Mouse (Mus musculus): ENCODE measurements at regions not wholly inside any gene's neighbourhood (a gene's known extent, or its start where the extent isn't known, plus 50 kb on each side); places are given as distances from the start of the nearest gene placed in this dataset.
A peak's percentile ranks its signal among the peaks of the same experiment; 100 is the strongest.

GRCm38 (mm10) chrX:12340561-12340960, 180.4 kb upstream of the Bcor start:
- ATAC-seq (no peak), DNase-seq (ENCODE audit: low spot score) (no peak)
- no peak for TF ChIP-seq CTCF (IDR thresholded peaks at IDR 0.05; ENCODE audit: low read depth)
- no peaks in the 10 kb centered on the region for H3K27me3 ChIP-seq (ENCODE audit: insufficient read depth, low read length)
- H3K4me2 ChIP-seq (ENCODE audit: low read depth, low read length), result no peak overlapping the region
- 59% methylated on average over 9 of the region's 9 CpGs for WGBS
- H3K4me1 ChIP-seq (ENCODE audit: insufficient read depth, low read length), result no peaks in the 10 kb centered on the region
- no peak overlapping the region for H3K9ac ChIP-seq (replicated peaks; ENCODE audit: low read length)
- no peaks in the 10 kb centered on the region for H3K9me3 ChIP-seq (ENCODE audit: low read length)
- H3K27ac ChIP-seq, result no peak overlapping the region
- H3K36me3 ChIP-seq (ENCODE audit: insufficient read depth, low read length), result no peaks in the 10 kb centered on the region
- H3K4me3 ChIP-seq (ENCODE audit: low read length), result no peak overlapping the region

GRCm38 (mm10) chrX:12341356-12341965, 181.3 kb upstream of the Bcor start:
- H3K4me1 ChIP-seq (ENCODE audit: insufficient read depth, low read length), result no peaks in the 10 kb centered on the region
- H3K4me3 ChIP-seq (ENCODE audit: low read length), result no peak overlapping the region
- no peak overlapping the region for H3K27ac ChIP-seq
- DNase-seq (ENCODE audit: low spot score) (no peak), ATAC-seq (no peak)
- no peaks in the 10 kb centered on the region for H3K9me3 ChIP-seq (ENCODE audit: low read length)
- H3K4me2 ChIP-seq (ENCODE audit: low read depth, low read length), result no peak overlapping the region
- no peak for TF ChIP-seq CTCF (IDR thresholded peaks at IDR 0.05; ENCODE audit: low read depth)
- H3K9ac ChIP-seq (replicated peaks; ENCODE audit: low read length), result no peak overlapping the region
- H3K36me3 ChIP-seq (ENCODE audit: insufficient read depth, low read length), result no peaks in the 10 kb centered on the region
- 73% methylated on average over 5 of the region's 5 CpGs for whole genome bisulfite sequencing
- no peaks in the 10 kb centered on the region for H3K27me3 ChIP-seq (ENCODE audit: insufficient read depth, low read length)

- no peak for TF ChIP-seq CTCF (IDR thresholded peaks at IDR 0.05; ENCODE audit: low read depth)
- Histone ChIP-seq H3K9me3 (ENCODE audit: low read length) (no peaks in the 10 kb centered on the region), H3K4me2 (ENCODE audit: low read depth, low read length) (no peak overlapping the region), H3K4me3 (ENCODE audit: low read length) (no peak overlapping the region), H3K27me3 (ENCODE audit: insufficient read depth, low read length) (no peaks in the 10 kb centered on the region), H3K27ac (no peak overlapping the region), H3K36me3 (ENCODE audit: insufficient read depth, low read length) (no peaks in the 10 kb centered on the region), H3K4me1 (ENCODE audit: insufficient read depth, low read length) (no peaks in the 10 kb centered on the region), H3K9ac (replicated peaks; ENCODE audit: low read length) (no peak overlapping the region)
- DNase-seq (ENCODE audit: low spot score), result no peak
- no peak for ATAC-seq
- WGBS, result 85% methylated on average over 12 of the region's 12 CpGs
Observed at GRCm38 (mm10) chrX:12344805-12345555, 184.8 kb upstream of the Bcor start.

- no peak overlapping the region for H3K4me2 ChIP-seq (ENCODE audit: low read depth, low read length)
- WGBS, result 81% methylated on average over 3 of the region's 3 CpGs
Observed at GRCm38 (mm10) chrX:12346856-12347255, 186.7 kb upstream of the Bcor start.

DNA sequence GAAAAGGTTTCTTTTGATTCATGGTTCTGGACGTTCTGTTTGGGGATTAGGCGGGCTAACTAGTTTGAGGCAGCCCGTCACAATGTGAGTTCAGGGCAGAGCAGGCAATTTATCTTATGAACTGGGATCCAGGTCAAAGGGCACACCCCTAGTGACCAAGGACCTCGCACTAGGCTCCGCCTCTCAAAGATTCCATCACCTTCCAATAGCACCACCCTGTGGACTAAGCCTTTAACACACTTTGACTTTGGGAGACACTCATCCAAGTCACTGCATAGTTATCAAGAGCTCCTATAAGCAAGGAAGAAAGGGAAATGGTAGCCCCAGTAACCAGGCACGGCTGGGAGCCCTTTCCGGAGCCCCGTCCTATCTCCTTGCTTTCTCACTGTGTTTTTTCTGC, 188.0 kb upstream of the Bcor start:
- 53% methylated on average over 8 of the region's 8 CpGs for WGBS
- H3K4me1 ChIP-seq (ENCODE audit: insufficient read depth, low read length), result no peaks in the 10 kb centered on the region
- peak; percentile 30 for TF ChIP-seq CTCF (IDR thresholded peaks at IDR 0.05; ENCODE audit: low read depth)
- no peak overlapping the region for H3K4me2 ChIP-seq (ENCODE audit: low read depth, low read length)
- no peak overlapping the region for H3K9ac ChIP-seq (replicated peaks; ENCODE audit: low read length)
- no peaks in the 10 kb centered on the region for H3K27me3 ChIP-seq (ENCODE audit: insufficient read depth, low read length)
- H3K9me3 ChIP-seq (ENCODE audit: low read length), result no peaks in the 10 kb centered on the region
- no peaks in the 10 kb centered on the region for H3K36me3 ChIP-seq (ENCODE audit: insufficient read depth, low read length)
- no peak overlapping the region for H3K4me3 ChIP-seq (ENCODE audit: low read length)
- no peak for ATAC-seq
- no peak for DNase-seq (ENCODE audit: low spot score)
- H3K27ac ChIP-seq, result no peak overlapping the region

More at GRCm38 (mm10) chrX:12346856-12347255, 186.7 kb upstream of the Bcor start:
- H3K4me3 ChIP-seq (ENCODE audit: low read length), result no peak overlapping the region
- H3K9ac ChIP-seq (replicated peaks; ENCODE audit: low read length), result no peak overlapping the region
- no peak for TF ChIP-seq CTCF (IDR thresholded peaks at IDR 0.05; ENCODE audit: low read depth)
- no peak overlapping the region for H3K27ac ChIP-seq
- no peaks in the 10 kb centered on the region for H3K27me3 ChIP-seq (ENCODE audit: insufficient read depth, low read length)
- no peaks in the 10 kb centered on the region for H3K4me1 ChIP-seq (ENCODE audit: insufficient read depth, low read length)
- no peak for ATAC-seq
- H3K9me3 ChIP-seq (ENCODE audit: low read length), result no peaks in the 10 kb centered on the region
- DNase-seq (ENCODE audit: low spot score), result no peak
- no peaks in the 10 kb centered on the region for H3K36me3 ChIP-seq (ENCODE audit: insufficient read depth, low read length)

DNA sequence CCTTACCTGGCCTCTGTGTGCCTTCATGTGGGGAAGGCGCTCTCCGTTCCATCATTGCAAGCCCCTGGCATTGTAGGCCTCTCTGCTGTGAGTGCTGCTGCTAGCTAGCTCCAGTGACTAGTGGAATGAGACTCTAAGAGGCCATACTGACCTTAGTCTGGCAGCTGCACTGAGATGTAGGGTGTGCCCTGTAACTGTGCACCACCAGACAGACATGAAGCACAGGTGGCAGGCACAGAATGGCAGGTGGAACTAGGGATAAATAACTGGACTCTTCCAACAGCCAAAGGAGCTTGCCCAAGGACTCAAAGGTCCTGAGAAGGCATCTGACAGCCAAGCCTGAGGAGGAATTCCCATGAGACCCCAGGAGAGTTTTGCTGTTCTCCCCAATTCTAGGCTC, 194.7 kb upstream of the Bcor start:
- H3K9me3 ChIP-seq (ENCODE audit: low read length), result no peaks in the 10 kb centered on the region
- H3K9ac ChIP-seq (replicated peaks; ENCODE audit: low read length), result no peak overlapping the region
- no peak for TF ChIP-seq CTCF (IDR thresholded peaks at IDR 0.05; ENCODE audit: low read depth)
- 97% methylated on average over 2 of the region's 2 CpGs for WGBS
- no peaks in the 10 kb centered on the region for H3K27me3 ChIP-seq (ENCODE audit: insufficient read depth, low read length)
- H3K4me3 ChIP-seq (ENCODE audit: low read length), result no peak overlapping the region
- H3K4me2 ChIP-seq (ENCODE audit: low read depth, low read length), result no peak overlapping the region
- H3K4me1 ChIP-seq (ENCODE audit: insufficient read depth, low read length), result no peaks in the 10 kb centered on the region
- no peak overlapping the region for H3K27ac ChIP-seq
- ATAC-seq (no peak), DNase-seq (ENCODE audit: low spot score) (no peak)
- no peaks in the 10 kb centered on the region for H3K36me3 ChIP-seq (ENCODE audit: insufficient read depth, low read length)

GRCm38 (mm10) chrX:12358026-12358425, 197.9 kb upstream of the Bcor start:
- no peak overlapping the region for H3K9ac ChIP-seq (replicated peaks; ENCODE audit: low read length)
- TF ChIP-seq CTCF (IDR thresholded peaks at IDR 0.05; ENCODE audit: low read depth), result no peak
- H3K4me1 ChIP-seq (ENCODE audit: insufficient read depth, low read length), result no peaks in the 10 kb centered on the region
- WGBS, result 44% methylated on average over 1 of the region's 1 CpGs
- H3K36me3 ChIP-seq (ENCODE audit: insufficient read depth, low read length), result no peaks in the 10 kb centered on the region
- H3K4me3 ChIP-seq (ENCODE audit: low read length), result no peak overlapping the region
- no peaks in the 10 kb centered on the region for H3K9me3 ChIP-seq (ENCODE audit: low read length)
- H3K27ac ChIP-seq, result no peak overlapping the region
- no peaks in the 10 kb centered on the region for H3K27me3 ChIP-seq (ENCODE audit: insufficient read depth, low read length)
- no peak overlapping the region for H3K4me2 ChIP-seq (ENCODE audit: low read depth, low read length)
- no peak for ATAC-seq
- no peak for DNase-seq (ENCODE audit: low spot score)
